Mouse (Mus musculus): ENCODE data around the gene Tmem151a. TPM values are rescaled to one million over a fixed set of nuclear protein-coding genes. Genes with fewer than 3 reads are reported as not detected.
A peak's percentile ranks its signal among the peaks of the same experiment; 100 is the strongest.

Tmem151a gene
- polyA plus RNA-seq, 1 experiment from 2014 or later, result 6.4 TPM

DNA sequence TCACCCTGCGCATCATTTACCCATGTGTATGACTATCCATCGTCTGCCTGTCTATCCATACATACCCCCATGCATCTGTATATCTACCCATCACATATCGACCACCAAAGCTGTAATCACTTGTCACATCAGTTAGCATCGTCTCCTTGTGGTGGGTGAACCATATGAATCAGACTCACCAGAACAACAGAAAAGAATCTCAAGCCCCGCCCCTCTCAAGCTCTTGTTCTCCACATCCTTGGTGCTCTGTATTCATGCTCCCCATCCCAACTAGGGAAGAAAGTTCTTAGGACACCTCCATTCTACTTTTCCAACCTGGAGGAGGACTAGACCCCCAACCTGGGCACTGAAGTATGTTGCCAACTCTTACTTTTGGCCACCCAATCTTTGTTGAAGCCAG is 23.3 kb downstream of the Tmem151a start:
- H3K9me3 ChIP-seq, result no peaks in the 10 kb centered on the region
- no peak overlapping the region for H3K9ac ChIP-seq
- no peak overlapping the region for H3K4me3 ChIP-seq (replicated peaks)
- H3K36me3 ChIP-seq, result no peaks in the 10 kb centered on the region
- ATAC-seq (ENCODE audit: insufficient read depth, low FRiP score, low read depth), result no peak; the same call in 1 of the 2 replicates
- H3K4me1 ChIP-seq, result peaks cover 49% of the 10 kb centered on the region
- 75% methylated on average over 5 of the region's 5 CpGs for WGBS
- no peaks in the 10 kb centered on the region for H3K27me3 ChIP-seq (replicated peaks)
- no peak overlapping the region for H3K27ac ChIP-seq
- H3K4me2 ChIP-seq, result no peak overlapping the region

DNA sequence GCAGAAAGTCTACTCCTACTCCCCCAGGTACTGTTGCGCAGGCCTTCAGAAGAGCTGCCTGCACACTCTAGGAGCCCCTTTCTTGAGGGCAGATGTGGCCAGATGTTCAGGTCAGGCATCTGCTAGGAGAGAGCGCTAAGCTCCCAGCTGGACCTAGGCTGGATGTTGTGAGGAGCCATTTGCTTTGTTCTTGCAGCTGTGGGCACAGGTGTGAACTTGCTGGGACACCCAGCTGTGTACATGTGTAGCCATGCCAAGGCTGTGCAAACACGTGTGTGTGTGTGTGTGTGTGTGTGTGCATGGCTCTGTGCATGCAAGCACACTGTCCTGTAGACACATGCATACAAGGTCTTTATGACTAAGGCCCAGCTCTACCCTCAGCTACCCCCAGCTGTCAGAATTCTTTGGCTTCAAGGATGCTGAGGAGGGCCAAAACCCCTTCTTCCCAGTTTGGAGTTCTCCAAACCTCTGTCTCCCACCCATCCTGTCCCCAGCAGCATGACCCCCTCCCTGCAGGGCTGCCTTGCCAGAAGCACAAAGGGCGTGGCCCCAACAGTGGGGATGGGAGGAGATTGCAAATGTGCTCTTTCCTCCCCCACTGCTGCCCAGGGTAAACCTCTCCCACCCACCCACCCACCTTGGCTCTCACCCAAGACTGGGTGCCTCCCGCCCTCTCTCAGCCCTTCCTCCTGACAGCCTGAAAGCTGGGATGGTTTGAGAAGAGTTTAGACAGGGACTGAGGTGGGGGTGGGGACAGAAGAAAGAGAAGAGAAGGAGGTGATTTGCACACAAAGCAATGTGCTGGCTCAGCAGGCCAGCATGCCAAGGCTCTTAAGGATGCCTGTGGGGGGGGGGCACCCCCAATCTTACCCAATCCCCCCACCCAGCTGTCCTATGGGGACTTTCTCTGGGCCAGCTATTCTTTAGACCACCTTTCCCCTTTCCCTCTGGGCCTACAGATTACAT is 24.7 kb downstream of the Tmem151a start:
- Histone ChIP-seq H3K27ac (peak overlapping the region; percentile 80), H3K4me2 (no peak overlapping the region), H3K9me3 (no peaks in the 10 kb centered on the region), H3K9ac (no peak overlapping the region), H3K4me3 (replicated peaks) (no peak overlapping the region), H3K36me3 (no peaks in the 10 kb centered on the region), H3K4me1 (peaks cover 52% of the 10 kb centered on the region), H3K27me3 (replicated peaks) (no peaks in the 10 kb centered on the region)
- WGBS, result 32% methylated on average over 5 of the region's 5 CpGs
- ATAC-seq (ENCODE audit: insufficient read depth, low FRiP score, low read depth), result peak; percentile 11; the same call in 1 of the 2 replicates

DNA sequence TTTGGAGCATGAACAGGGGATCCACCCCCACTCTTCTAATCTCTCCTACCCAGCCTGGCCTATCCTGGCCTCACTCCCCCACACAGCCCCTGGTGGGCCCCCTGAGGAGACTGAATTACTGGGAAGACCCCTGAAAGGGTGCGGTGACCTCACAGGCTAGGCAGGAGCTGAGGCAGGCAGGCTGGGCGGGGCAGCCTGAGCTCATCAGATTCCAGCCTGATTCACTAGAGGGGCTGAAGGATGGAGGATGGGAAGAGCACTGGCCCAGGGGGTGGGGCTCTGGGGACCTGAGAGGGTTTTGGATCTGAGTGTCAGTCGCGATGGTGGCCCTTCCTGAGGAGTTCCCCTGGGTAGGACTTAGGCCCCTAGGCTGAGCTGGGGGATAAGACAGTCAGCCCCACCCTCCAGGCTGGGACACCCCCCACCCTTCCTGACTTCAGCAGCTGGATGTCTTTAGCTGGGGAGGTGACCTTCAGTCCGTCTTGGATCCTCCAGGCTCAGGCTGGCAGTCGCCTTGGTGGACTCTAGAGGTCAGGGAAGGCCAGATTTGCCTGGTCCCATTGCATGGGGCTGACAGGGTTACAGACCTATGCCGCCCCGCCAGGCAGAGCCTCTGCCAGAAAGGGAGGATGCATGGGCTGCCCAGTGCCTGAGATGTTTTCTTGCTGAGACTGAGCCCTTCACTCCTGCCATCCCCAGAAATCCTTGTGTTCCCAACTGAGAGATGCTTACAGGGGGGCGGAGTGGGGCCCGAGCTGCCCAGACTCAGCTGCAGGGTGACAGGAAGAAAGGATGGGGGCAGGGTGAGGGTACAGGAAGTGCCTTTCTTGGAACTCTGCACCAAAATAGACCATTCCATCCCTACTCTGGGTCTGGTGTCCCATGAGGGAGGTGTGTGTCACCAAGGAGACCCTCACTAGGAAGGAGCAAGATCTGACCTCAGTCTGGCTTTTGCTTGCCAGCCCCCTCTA is 26.2 kb downstream of the Tmem151a start:
- peak overlapping the region; percentile 16; the same call in 1 of the 2 replicates for H3K4me2 ChIP-seq
- H3K36me3 ChIP-seq, result no peaks in the 10 kb centered on the region
- H3K9me3 ChIP-seq, result no peaks in the 10 kb centered on the region
- H3K9ac ChIP-seq, result no peak overlapping the region; the same call in 1 of the 2 replicates
- H3K27ac ChIP-seq, result peak overlapping the region; percentile 80
- WGBS, result 13% methylated on average over 10 of the region's 10 CpGs
- peak; percentile 29; the same call in 1 of the 2 replicates for ATAC-seq (ENCODE audit: insufficient read depth, low FRiP score, low read depth)
- H3K4me3 ChIP-seq (replicated peaks), result no peak overlapping the region
- peaks cover 45% of the 10 kb centered on the region for H3K4me1 ChIP-seq
- H3K27me3 ChIP-seq (replicated peaks), result no peaks in the 10 kb centered on the region

DNA sequence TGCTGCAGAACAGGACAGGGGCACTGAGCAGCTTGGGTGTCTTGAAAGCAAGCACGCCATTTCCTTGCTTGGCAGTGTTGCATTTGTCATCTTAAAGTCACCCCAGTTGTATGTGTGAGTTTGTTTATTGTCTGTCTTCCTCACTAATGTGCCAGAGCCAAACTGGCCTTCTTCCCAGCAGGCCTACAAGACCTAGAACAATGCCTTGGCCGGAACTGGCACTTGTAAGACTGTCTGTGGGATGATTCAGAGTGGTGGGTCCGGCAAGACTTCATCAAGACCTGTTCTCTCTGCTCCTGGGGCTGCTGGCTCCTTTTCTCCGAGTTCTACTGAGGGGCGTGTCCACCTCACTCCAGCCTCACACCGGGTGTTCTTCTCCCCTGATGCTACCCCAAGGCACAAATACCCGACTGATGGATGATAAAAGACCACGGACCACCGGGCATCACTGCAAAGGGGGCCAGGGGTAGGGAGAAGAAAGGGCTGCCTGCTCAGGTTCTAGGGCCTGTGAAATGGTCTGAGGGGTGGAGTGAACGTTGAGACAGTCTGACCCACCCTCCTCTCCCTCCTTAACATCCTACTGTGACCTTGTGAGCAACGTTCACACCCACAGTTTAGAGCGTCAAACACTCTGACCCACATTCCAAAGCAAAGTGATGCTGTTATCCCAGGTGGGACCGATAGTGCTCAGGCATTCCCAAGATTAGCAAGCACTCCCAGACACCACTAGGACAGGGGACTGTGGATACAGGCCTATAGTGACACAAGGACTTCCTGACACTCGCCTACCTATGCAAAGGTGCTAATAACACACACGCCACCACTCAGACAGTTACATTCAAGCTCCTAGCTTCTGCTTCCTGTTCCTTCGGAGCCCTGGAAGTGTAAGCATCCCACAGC is 27.2 kb downstream of the Tmem151a start:
- ATAC-seq (ENCODE audit: insufficient read depth, low FRiP score, low read depth), result no peak
- peaks cover 5% of the 10 kb centered on the region; the same call in 1 of the 2 replicates for H3K27me3 ChIP-seq (replicated peaks)
- H3K4me2 ChIP-seq, result no peak overlapping the region
- no peaks in the 10 kb centered on the region for H3K9me3 ChIP-seq
- H3K4me1 ChIP-seq, result peaks cover 45% of the 10 kb centered on the region
- no peak overlapping the region for H3K4me3 ChIP-seq (replicated peaks)
- 23% methylated on average over 16 of the region's 16 CpGs for WGBS
- H3K36me3 ChIP-seq, result no peaks in the 10 kb centered on the region
- peak overlapping the region; percentile 80 for H3K27ac ChIP-seq
- H3K9ac ChIP-seq, result no peak overlapping the region

DNA sequence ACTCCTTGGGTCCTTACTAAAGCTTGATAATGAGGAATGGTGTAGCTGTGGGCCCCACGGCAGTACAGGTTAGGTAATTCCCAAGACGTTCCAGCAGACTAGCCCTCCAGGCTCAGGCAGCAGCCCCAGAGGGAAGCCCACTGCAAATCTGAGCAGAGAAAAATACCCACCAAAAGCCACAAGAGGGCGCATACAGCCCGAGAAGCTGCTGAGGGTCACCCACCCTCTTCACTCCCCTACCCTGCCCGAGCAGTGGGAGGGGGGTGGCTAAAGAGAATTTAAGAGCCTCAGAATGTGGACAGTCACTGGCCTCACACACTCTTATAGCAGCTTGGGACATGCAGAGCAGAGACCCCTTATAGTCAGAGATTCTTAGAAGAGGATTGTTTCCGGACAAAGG is 29.1 kb downstream of the Tmem151a start:
- no peaks in the 10 kb centered on the region for H3K36me3 ChIP-seq
- no peak overlapping the region for H3K9ac ChIP-seq
- H3K4me2 ChIP-seq, result no peak overlapping the region
- 0 out of 2 replicates have a peak overlapping the region, but pooled peaks have one; percentile 40 for H3K27ac ChIP-seq
- 9% methylated on average over 6 of the region's 6 CpGs for WGBS
- H3K9me3 ChIP-seq, result no peaks in the 10 kb centered on the region
- H3K4me3 ChIP-seq (replicated peaks), result no peak overlapping the region
- peaks cover 6% of the 10 kb centered on the region; the same call in 1 of the 2 replicates for H3K27me3 ChIP-seq (replicated peaks)
- H3K4me1 ChIP-seq, result peaks cover 40% of the 10 kb centered on the region
- ATAC-seq (ENCODE audit: insufficient read depth, low FRiP score, low read depth), result peak; percentile 11; the same call in 1 of the 2 replicates

DNA sequence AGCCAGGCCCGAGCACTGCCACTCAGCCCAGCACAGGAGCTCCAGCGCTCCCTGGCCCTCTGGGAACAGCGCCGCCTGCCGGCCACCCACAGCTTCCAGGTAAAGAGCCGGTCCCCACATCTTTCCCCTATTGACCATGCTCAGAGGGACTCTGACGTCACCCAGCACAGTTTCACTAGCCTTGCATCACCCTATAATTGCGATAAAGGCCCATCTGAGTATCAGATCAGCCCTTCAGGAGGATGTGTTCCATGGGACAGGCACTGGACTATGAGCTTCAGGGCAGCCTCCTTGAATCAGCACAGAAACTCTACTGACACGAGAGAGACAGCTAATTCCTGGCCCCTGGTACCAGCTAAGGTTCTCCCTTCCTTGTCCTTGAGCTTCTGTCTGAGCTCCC is 31.4 kb downstream of the Tmem151a start:
- 23% methylated on average over 9 of the region's 9 CpGs for whole genome bisulfite sequencing
- Histone ChIP-seq H3K27ac (no peak overlapping the region), H3K4me1 (peaks cover 32% of the 10 kb centered on the region), H3K27me3 (replicated peaks) (peaks cover 6% of the 10 kb centered on the region; the same call in 1 of the 2 replicates), H3K9me3 (no peaks in the 10 kb centered on the region), H3K4me2 (no peak overlapping the region), H3K36me3 (0 out of 2 replicates have a peak, but pooled peaks cover 3% of the 10 kb centered on the region), H3K4me3 (replicated peaks) (no peak overlapping the region), H3K9ac (no peak overlapping the region)
- no peak for ATAC-seq (ENCODE audit: insufficient read depth, low FRiP score, low read depth)

DNA sequence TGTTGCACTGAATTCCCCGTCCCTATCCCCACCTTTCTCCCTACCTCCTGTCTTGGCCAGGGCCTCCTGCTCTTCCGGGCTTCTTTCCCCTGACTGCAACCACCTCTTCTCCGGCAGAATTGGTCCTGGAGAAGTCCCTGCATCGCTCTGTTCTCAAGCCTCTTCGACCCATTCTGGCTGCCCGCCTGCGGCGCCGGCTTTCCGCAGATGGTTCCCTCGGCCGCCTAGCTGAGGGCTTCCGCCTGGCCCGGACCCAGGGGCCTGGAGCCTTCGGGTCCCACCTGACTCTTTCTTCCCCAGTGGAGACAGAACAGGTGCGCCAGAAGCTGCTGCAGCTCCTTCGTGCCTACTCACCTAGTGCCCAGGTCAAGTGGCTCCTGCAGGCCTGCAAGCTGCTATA is 32.5 kb downstream of the Tmem151a start:
- Histone ChIP-seq H3K9me3 (no peaks in the 10 kb centered on the region), H3K9ac (no peak overlapping the region), H3K4me2 (no peak overlapping the region), H3K27ac (no peak overlapping the region), H3K27me3 (replicated peaks) (peaks cover 6% of the 10 kb centered on the region; the same call in 1 of the 2 replicates), H3K4me3 (replicated peaks) (no peak overlapping the region), H3K4me1 (peaks cover 23% of the 10 kb centered on the region), H3K36me3 (0 out of 2 replicates have a peak, but pooled peaks cover 6% of the 10 kb centered on the region)
- ATAC-seq (ENCODE audit: insufficient read depth, low FRiP score, low read depth), result no peak
- 64% methylated on average over 17 of the region's 17 CpGs for WGBS

DNA sequence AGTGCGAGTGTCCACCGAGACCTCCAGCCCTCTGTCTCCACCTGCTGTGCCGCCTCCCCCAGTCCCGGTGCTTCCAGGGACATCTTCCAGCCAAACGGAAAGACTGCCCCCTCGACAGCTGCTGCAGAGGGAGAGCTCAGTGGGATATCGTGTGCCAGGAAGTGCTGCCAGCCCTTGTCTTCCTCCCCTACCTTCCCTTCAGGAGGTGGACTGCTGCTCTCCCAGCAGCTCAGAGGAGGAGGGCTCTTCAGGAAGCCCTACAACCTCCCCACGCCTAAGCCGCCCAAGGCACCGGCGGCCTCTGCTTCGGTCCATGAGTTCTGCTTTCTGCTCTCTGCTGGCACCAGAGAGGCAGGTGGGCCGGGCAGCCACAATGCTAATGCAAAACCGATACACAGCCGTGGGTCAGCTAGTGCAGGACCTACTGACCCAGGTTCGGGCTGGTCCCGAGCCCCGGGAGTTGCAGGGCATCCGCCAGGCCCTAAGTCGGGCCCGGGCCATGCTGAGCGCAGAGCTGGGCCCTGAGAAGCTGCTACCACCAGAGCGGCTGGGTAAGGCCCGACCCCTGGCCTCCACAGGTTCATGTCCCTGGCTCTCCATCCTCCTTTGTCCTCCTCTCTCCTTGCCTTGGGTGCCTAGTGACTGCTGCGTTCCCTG is 33.0 kb downstream of the Tmem151a start:
- H3K9me3 ChIP-seq, result no peaks in the 10 kb centered on the region
- WGBS, result 42% methylated on average over 25 of the region's 25 CpGs

DNA sequence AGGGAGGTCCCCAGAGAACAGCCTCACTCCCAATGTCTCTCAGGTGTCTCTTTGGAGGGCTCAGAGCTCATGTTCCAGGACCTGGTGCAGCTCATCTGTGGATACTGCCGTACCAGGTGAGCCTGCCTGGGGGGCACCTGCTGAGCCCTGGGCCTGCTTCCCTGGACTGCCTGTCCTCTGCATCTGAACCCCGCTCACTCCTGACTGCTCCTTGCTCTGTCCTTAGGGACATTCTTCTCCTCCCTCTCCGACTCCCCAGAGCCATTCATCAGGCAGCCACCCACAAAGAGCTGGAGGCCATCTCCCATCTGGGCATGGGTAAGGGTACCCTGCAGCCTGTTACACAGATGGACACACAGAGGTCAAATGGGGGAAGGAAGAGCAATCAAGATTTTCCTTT is 33.8 kb downstream of the Tmem151a start:
- Histone ChIP-seq H3K27ac (0 out of 2 replicates have a peak overlapping the region, but pooled peaks have one; percentile 16), H3K4me2 (peak overlapping the region; percentile 51), H3K27me3 (replicated peaks) (peaks cover 6% of the 10 kb centered on the region; the same call in 1 of the 2 replicates), H3K9me3 (no peaks in the 10 kb centered on the region), H3K36me3 (0 out of 2 replicates have a peak, but pooled peaks cover 14% of the 10 kb centered on the region), H3K4me1 (peaks cover 18% of the 10 kb centered on the region), H3K4me3 (replicated peaks) (peak overlapping the region; percentile 35; the same call in 1 of the 2 replicates), H3K9ac (no peak overlapping the region)
- 56% methylated on average over 3 of the region's 3 CpGs for WGBS
- no peak for ATAC-seq (ENCODE audit: insufficient read depth, low FRiP score, low read depth)

More for the DNA sequence above, 33.0 kb downstream of the Tmem151a start:
- H3K4me1 ChIP-seq, result peaks cover 22% of the 10 kb centered on the region
- H3K36me3 ChIP-seq, result 0 out of 2 replicates have a peak, but pooled peaks cover 11% of the 10 kb centered on the region
- no peak overlapping the region for H3K4me3 ChIP-seq (replicated peaks)
- ATAC-seq (ENCODE audit: insufficient read depth, low FRiP score, low read depth), result no peak
- peaks cover 6% of the 10 kb centered on the region; the same call in 1 of the 2 replicates for H3K27me3 ChIP-seq (replicated peaks)
- no peak overlapping the region for H3K27ac ChIP-seq
- no peak overlapping the region for H3K9ac ChIP-seq
- H3K4me2 ChIP-seq, result no peak overlapping the region; the same call in 1 of the 2 replicates

DNA sequence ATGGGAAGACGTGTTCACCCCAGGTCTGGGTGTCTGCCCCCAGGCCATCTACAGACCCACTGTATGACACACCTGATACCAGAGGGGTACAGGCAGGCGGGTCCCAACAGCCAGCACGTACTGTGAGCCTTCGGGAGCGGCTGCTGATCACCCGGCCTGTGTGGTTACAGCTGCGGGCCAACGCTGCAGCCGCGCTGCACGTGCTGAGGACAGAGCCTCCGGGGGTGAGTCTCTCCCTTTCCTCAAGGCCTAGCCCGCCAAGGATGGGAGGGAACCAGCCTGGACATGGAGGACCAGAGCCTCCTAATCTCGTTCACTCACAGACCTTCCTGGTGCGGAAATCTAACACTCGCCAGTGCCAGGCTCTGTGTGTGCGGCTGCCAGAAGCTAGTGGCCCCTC is 34.3 kb downstream of the Tmem151a start:
- ATAC-seq (ENCODE audit: insufficient read depth, low FRiP score, low read depth), result peak; percentile 44; the same call in 1 of the 2 replicates
- Histone ChIP-seq H3K4me2 (peak overlapping the region; percentile 51), H3K4me3 (replicated peaks) (peak overlapping the region; percentile 35), H3K36me3 (0 out of 2 replicates have a peak, but pooled peaks cover 18% of the 10 kb centered on the region), H3K9ac (no peak overlapping the region), H3K27ac (peak overlapping the region; percentile 16), H3K27me3 (replicated peaks) (peaks cover 6% of the 10 kb centered on the region; the same call in 1 of the 2 replicates), H3K9me3 (no peaks in the 10 kb centered on the region), H3K4me1 (peaks cover 16% of the 10 kb centered on the region)
- WGBS, result 8% methylated on average over 17 of the region's 17 CpGs
